Mouse (Mus musculus) megakaryocyte, embryonic 14.5 days (primary cell): ENCODE results near the gene Wdr5b.

Experiments used
- FLI1 ChIP-seq: IDR thresholded peaks from 2 replicates; pipeline ENCODE4 v1.6.1; 2012; ENCODE audit warnings: low read length, inconsistent platforms, mixed read lengths
- GATA1 ChIP-seq: IDR thresholded peaks from 3 replicates; pipeline ENCODE4 v1.6.1; 2012; ENCODE audit warnings: mixed read lengths, low read length, inconsistent platforms, borderline replicate concordance

- no peak for TF ChIP-seq FLI1
- no peak for TF ChIP-seq GATA1
Observed at GRCm38 (mm10) chr16:36043073-36043472, 2.1 kb downstream of the Wdr5b start.
